Mouse (Mus musculus): ENCODE measurements around the gene Ppcdc. TPM values are rescaled to one million over a fixed set of nuclear protein-coding genes. Genes with fewer than 3 reads are reported as not detected.
A peak's percentile ranks its signal among the peaks of the same experiment; 100 is the strongest.

The Ppcdc gene
- polyA plus RNA-seq, 1 experiment from 2014 or later, result 22.0 TPM

GRCm38 (mm10) chr9:57459707-57460106 lies 19.8 kb upstream of the Ppcdc start:
- no peak for DNase-seq (ENCODE audit: low spot score)
- 87% methylated on average over 2 of the region's 2 CpGs for WGBS
- H3K4me1 ChIP-seq (replicated peaks; ENCODE audit: control insufficient read depth, insufficient read depth, low read length), result no peaks in the 10 kb centered on the region
- H3K4me2 ChIP-seq, result no peak overlapping the region
- H3K27me3 ChIP-seq (replicated peaks; ENCODE audit: control insufficient read depth, insufficient read depth, low read length), result no peaks in the 10 kb centered on the region
- no peaks in the 10 kb centered on the region for H3K36me3 ChIP-seq (ENCODE audit: control insufficient read depth, insufficient read depth, low read length)
- H3K4me3 ChIP-seq (ENCODE audit: low read depth, low read length), result no peak overlapping the region
- H3K9me3 ChIP-seq (ENCODE audit: control insufficient read depth, low read length), result no peaks in the 10 kb centered on the region
- no peak overlapping the region for H3K9ac ChIP-seq (ENCODE audit: low read depth, low read length)
- no peak for ATAC-seq (replicated peaks; ENCODE audit: low FRiP score)
- no peak overlapping the region for H3K27ac ChIP-seq (ENCODE audit: low read depth, low read length)

DNA sequence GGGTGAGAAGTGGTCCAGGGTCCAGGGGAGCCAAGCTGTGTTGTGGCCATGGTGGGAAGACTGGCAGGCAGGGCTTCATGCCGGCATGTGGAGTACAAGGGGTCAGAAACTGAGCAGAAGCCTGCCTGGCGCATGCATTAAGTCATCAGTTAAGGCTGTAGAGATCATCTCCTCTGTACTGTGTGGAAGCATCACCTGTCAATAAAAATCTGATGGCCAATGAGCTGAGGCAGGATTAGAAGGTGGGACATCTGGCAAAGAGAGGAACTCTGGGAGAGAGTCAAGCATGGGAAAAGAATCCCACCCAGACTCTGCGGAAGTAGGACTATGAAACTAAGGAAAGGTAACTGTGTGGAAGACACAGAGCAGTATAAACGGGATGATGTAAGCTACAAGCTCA lies 13.6 kb upstream of the Ppcdc start:
- WGBS, result 83% methylated on average over 4 of the region's 4 CpGs
- Histone ChIP-seq H3K4me3 (ENCODE audit: low read depth, low read length) (no peak overlapping the region), H3K36me3 (ENCODE audit: control insufficient read depth, insufficient read depth, low read length) (no peaks in the 10 kb centered on the region), H3K9ac (ENCODE audit: low read depth, low read length) (no peak overlapping the region), H3K4me2 (no peak overlapping the region), H3K27me3 (replicated peaks; ENCODE audit: control insufficient read depth, insufficient read depth, low read length) (no peaks in the 10 kb centered on the region), H3K9me3 (ENCODE audit: control insufficient read depth, low read length) (no peaks in the 10 kb centered on the region), H3K4me1 (replicated peaks; ENCODE audit: control insufficient read depth, insufficient read depth, low read length) (no peaks in the 10 kb centered on the region), H3K27ac (ENCODE audit: low read depth, low read length) (no peak overlapping the region)
- DNase-seq (ENCODE audit: low spot score), result no peak
- ATAC-seq (replicated peaks; ENCODE audit: low FRiP score), result no peak

DNA sequence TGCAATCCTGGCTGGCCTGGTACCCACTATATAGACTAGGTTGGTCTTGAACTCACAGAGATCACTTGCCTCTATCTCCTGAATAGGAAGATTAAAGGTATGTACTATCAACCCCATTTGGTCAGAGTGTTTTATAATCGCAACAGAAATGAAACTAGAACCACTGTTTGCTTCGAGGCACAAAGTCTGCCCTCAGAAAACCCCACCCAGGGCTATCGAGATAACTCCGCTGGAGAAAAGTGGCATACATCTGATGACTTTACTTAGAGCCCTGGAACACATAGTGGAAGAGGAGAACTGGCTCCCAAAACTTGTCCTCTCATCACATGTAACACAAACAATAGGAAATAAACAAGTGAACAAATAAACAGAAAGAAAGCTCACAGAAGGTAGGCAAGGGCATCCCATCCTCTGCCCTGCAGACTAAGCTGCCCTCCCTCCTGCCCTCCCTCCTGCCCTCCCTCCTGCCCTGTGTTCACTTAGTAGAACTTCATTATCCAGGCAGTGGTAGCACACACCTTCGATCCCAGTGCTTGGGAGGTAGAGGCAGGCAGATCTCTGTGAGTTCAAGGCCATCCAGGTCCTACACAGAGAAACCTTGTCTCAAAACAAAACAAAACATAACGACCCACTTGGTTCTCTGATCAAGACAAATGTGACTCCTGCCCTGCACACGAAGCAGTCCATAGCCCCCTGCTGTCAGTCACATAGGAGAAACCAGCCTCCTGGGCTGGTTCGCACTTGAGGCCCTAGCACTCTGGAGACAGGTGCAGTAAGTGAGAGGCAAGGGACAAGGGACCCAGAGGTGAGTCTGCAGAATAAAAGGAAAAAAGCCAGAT lies 12.9 kb upstream of the Ppcdc start:
- ATAC-seq (replicated peaks; ENCODE audit: low FRiP score) (no peak), DNase-seq (ENCODE audit: low spot score) (no peak)
- no peaks in the 10 kb centered on the region for H3K36me3 ChIP-seq (ENCODE audit: control insufficient read depth, insufficient read depth, low read length)
- no peaks in the 10 kb centered on the region for H3K4me1 ChIP-seq (replicated peaks; ENCODE audit: control insufficient read depth, insufficient read depth, low read length)
- no peaks in the 10 kb centered on the region for H3K27me3 ChIP-seq (replicated peaks; ENCODE audit: control insufficient read depth, insufficient read depth, low read length)
- 79% methylated on average over 8 of the region's 8 CpGs for WGBS
- H3K27ac ChIP-seq (ENCODE audit: low read depth, low read length), result no peak overlapping the region
- H3K4me3 ChIP-seq (ENCODE audit: low read depth, low read length), result no peak overlapping the region
- H3K9me3 ChIP-seq (ENCODE audit: control insufficient read depth, low read length), result no peaks in the 10 kb centered on the region
- no peak overlapping the region for H3K4me2 ChIP-seq
- H3K9ac ChIP-seq (ENCODE audit: low read depth, low read length), result no peak overlapping the region

DNA sequence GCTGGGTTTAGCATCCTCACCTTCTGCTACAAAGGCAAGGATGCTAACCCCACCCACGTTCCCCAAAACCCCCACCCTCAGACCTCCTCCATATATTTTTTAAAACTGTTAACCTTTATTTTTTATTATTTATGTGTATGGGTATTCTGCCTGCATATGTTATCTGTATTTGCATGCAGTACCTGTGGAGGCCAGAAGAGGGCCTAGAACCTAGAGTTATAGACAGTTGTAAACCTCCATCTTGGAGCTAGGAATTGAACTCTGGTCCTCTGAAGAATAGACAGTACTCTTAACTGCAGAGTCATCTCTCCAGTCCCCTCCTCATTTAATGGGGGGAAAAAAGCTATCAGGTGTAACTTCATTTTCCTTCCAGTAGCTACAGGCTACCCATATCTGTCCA lies 9.8 kb upstream of the Ppcdc start:
- 69% methylated on average over 1 of the region's 1 CpGs for WGBS
- Histone ChIP-seq H3K4me3 (ENCODE audit: low read depth, low read length) (no peak overlapping the region), H3K9ac (ENCODE audit: low read depth, low read length) (no peak overlapping the region), H3K27me3 (replicated peaks; ENCODE audit: control insufficient read depth, insufficient read depth, low read length) (no peaks in the 10 kb centered on the region), H3K27ac (ENCODE audit: low read depth, low read length) (no peak overlapping the region), H3K4me1 (replicated peaks; ENCODE audit: control insufficient read depth, insufficient read depth, low read length) (no peaks in the 10 kb centered on the region), H3K4me2 (no peak overlapping the region), H3K36me3 (ENCODE audit: control insufficient read depth, insufficient read depth, low read length) (peaks cover 2% of the 10 kb centered on the region; the same call in 1 of the 2 replicates), H3K9me3 (ENCODE audit: control insufficient read depth, low read length) (no peaks in the 10 kb centered on the region)
- ATAC-seq (replicated peaks; ENCODE audit: low FRiP score) (no peak), DNase-seq (ENCODE audit: low spot score) (no peak)

DNA sequence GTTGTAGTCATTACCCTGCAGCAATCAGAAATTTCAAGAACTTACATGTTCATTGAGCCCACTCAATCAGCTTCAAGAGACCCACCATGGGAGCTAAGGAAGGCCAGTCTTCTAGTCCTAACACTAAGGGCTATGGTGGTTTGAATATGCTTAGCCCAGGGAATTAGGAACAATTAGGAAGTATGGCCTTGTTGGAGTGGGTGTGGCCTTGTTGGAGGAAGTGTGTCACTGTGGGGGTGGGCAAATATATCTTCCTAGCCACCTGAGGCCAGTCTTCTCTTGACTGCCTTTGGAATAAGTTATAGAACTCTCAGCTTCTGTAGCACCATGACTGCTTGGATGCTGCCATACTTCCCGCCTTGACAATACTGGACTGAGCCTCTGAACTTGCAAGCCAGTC lies 696 bp upstream of the Ppcdc start:
- H3K9ac ChIP-seq (ENCODE audit: low read depth, low read length), result peak overlapping the region; percentile 12; the same call in 1 of the 2 replicates
- H3K4me2 ChIP-seq, result peak overlapping the region; percentile 30; the same call in 1 of the 2 replicates
- H3K4me3 ChIP-seq (ENCODE audit: low read depth, low read length), result no peak overlapping the region
- no peak for DNase-seq (ENCODE audit: low spot score)
- no peaks in the 10 kb centered on the region for H3K9me3 ChIP-seq (ENCODE audit: control insufficient read depth, low read length)
- 100% methylated on average over 1 of the region's 1 CpGs for WGBS
- H3K27me3 ChIP-seq (replicated peaks; ENCODE audit: control insufficient read depth, insufficient read depth, low read length), result no peaks in the 10 kb centered on the region
- no peak overlapping the region for H3K27ac ChIP-seq (ENCODE audit: low read depth, low read length)
- no peak for ATAC-seq (replicated peaks; ENCODE audit: low FRiP score)
- H3K4me1 ChIP-seq (replicated peaks; ENCODE audit: control insufficient read depth, insufficient read depth, low read length), result peaks cover 22% of the 10 kb centered on the region
- H3K36me3 ChIP-seq (ENCODE audit: control insufficient read depth, insufficient read depth, low read length), result no peaks in the 10 kb centered on the region; the same call in 1 of the 2 replicates

DNA sequence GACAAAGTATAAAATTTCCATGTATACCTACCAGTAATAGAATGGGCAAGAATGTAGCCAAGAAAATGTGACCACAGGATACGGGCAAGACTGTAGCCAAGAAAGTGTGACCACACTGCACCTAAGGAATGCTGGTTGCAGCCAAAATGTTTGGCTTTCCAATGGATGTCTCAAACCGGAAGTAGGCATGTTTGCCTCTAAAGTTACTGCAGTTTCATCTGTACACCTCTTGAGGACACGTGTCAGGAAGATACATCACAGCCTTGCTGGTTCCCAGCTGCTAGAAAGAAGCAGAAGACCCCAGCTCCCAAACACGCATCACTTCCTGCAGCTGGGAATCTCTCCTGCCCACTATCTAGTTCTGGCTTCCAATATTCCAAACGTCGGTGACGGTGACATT lies 841 bp downstream of the Ppcdc start:
- H3K36me3 ChIP-seq (ENCODE audit: control insufficient read depth, insufficient read depth, low read length), result no peaks in the 10 kb centered on the region; the same call in 1 of the 2 replicates
- WGBS, result 43% methylated on average over 7 of the region's 7 CpGs

GRCm38 (mm10) chr9:57437896-57438614 lies 1.9 kb downstream of the Ppcdc start:
- WGBS, result 64% methylated on average over 10 of the region's 10 CpGs
- DNase-seq (ENCODE audit: low spot score) (no peak), ATAC-seq (replicated peaks; ENCODE audit: low FRiP score) (no peak)
- no peaks in the 10 kb centered on the region for H3K9me3 ChIP-seq (ENCODE audit: control insufficient read depth, low read length)
- H3K27me3 ChIP-seq (replicated peaks; ENCODE audit: control insufficient read depth, insufficient read depth, low read length), result no peaks in the 10 kb centered on the region
- no peak overlapping the region for H3K4me2 ChIP-seq
- H3K36me3 ChIP-seq (ENCODE audit: control insufficient read depth, insufficient read depth, low read length), result 0 out of 2 replicates have a peak, but pooled peaks cover 2% of the 10 kb centered on the region
- no peak overlapping the region for H3K4me3 ChIP-seq (ENCODE audit: low read depth, low read length)
- peaks cover 35% of the 10 kb centered on the region for H3K4me1 ChIP-seq (replicated peaks; ENCODE audit: control insufficient read depth, insufficient read depth, low read length)
- H3K27ac ChIP-seq (ENCODE audit: low read depth, low read length), result no peak overlapping the region
- no peak overlapping the region for H3K9ac ChIP-seq (ENCODE audit: low read depth, low read length)

More for the DNA sequence above, 841 bp downstream of the Ppcdc start:
- peaks cover 27% of the 10 kb centered on the region for H3K4me1 ChIP-seq (replicated peaks; ENCODE audit: control insufficient read depth, insufficient read depth, low read length)
- ATAC-seq (replicated peaks; ENCODE audit: low FRiP score) (no peak), DNase-seq (ENCODE audit: low spot score) (no peak)
- peak overlapping the region; percentile 61 for H3K4me3 ChIP-seq (ENCODE audit: low read depth, low read length)
- no peaks in the 10 kb centered on the region for H3K27me3 ChIP-seq (replicated peaks; ENCODE audit: control insufficient read depth, insufficient read depth, low read length)
- peak overlapping the region; percentile 82 for H3K9ac ChIP-seq (ENCODE audit: low read depth, low read length)
- no peaks in the 10 kb centered on the region for H3K9me3 ChIP-seq (ENCODE audit: control insufficient read depth, low read length)
- peak overlapping the region; percentile 81 for H3K4me2 ChIP-seq
- H3K27ac ChIP-seq (ENCODE audit: low read depth, low read length), result peak overlapping the region; percentile 82

DNA sequence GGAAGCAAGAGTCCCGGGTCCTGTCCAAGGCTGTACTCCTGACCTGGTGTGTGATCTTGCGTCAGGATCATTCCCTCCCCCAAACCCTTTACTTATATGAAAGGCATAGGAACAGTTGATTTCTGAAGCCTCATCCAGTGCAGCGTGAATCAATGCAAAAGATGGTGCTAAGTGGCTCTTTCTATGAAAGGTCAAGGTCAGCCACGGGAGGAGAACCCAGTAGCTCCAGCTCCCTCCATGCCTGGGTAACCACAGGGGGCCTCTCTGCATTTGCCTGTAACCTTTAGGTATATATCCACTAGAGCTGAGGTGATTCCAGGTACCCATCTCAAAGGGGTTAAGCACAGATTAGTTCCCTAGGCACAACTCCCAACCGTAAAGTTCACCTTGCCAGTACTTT lies 3.8 kb downstream of the Ppcdc start:
- H3K9ac ChIP-seq (ENCODE audit: low read depth, low read length), result no peak overlapping the region
- 79% methylated on average over 5 of the region's 5 CpGs for WGBS
- peaks cover 39% of the 10 kb centered on the region for H3K4me1 ChIP-seq (replicated peaks; ENCODE audit: control insufficient read depth, insufficient read depth, low read length)

More for the DNA sequence above, 3.8 kb downstream of the Ppcdc start:
- no peak for DNase-seq (ENCODE audit: low spot score)
- Histone ChIP-seq H3K36me3 (ENCODE audit: control insufficient read depth, insufficient read depth, low read length) (0 out of 2 replicates have a peak, but pooled peaks cover 3% of the 10 kb centered on the region), H3K4me2 (no peak overlapping the region), H3K27ac (ENCODE audit: low read depth, low read length) (no peak overlapping the region), H3K4me3 (ENCODE audit: low read depth, low read length) (no peak overlapping the region), H3K9me3 (ENCODE audit: control insufficient read depth, low read length) (no peaks in the 10 kb centered on the region), H3K27me3 (replicated peaks; ENCODE audit: control insufficient read depth, insufficient read depth, low read length) (no peaks in the 10 kb centered on the region)
- no peak for ATAC-seq (replicated peaks; ENCODE audit: low FRiP score)
